Mouse (Mus musculus): ENCODE measurements around the gene Lpar6. TPM values are rescaled to one million over a fixed set of nuclear protein-coding genes. Genes with fewer than 3 reads are reported as not detected.
A peak's percentile ranks its signal among the peaks of the same experiment; 100 is the strongest.

Gene Lpar6
- 1 to 10 TPM; 1.7 to 1.9 TPM for total RNA-seq (2021)
- long read RNA-seq, experiment 1, full-length matches to known transcripts, result 6 of 6 reads
- long read RNA-seq, experiment 1, partial matches to known transcripts, result 0 of 6 reads
- long read RNA-seq, experiment 1, other reads (novel, unspliced or antisense), result 0 of 6 reads
- long read RNA-seq, experiment 2, full-length matches to known transcripts, result 7 of 7 reads
- long read RNA-seq, experiment 2, partial matches to known transcripts, result 0 of 7 reads
- long read RNA-seq, experiment 2, other reads (novel, unspliced or antisense), result 0 of 7 reads

- TF ChIP-seq CTCF (conservative IDR thresholded peaks at IDR 0.05), result peak; percentile 18; the same call in 1 of the 2 replicates
- Histone ChIP-seq H3K4me3 (peak within 1 kb of the TSS; percentile 64), H3K27ac (peak within 1 kb of the TSS; percentile 88)
- DNase-seq (ENCODE audit: low spot score in 2 of 2), result no peak
Measured at GRCm38 (mm10) chr14:73237848-73238321, at the start of gene Lpar6. Gene Lpar6 (plus strand): TSS chr14:73237895.

- no peak for TF ChIP-seq CTCF (conservative IDR thresholded peaks at IDR 0.05)
- H3K4me3 ChIP-seq, result no peak overlapping the region
- peak in 1 of 2 experiments; percentile 51 for DNase-seq (ENCODE audit: low spot score in 2 of 2)
- peak overlapping the region; percentile 56 for H3K27ac ChIP-seq
Measured at GRCm38 (mm10) chr14:73199058-73199457, 38.6 kb upstream of the Lpar6 start.

GRCm38 (mm10) chr14:73201447-73201846 is 36.2 kb upstream of the Lpar6 start:
- no peak overlapping the region for H3K4me3 ChIP-seq
- no peak for TF ChIP-seq CTCF (conservative IDR thresholded peaks at IDR 0.05)
- no peak for DNase-seq (ENCODE audit: low spot score in 2 of 2)
- H3K27ac ChIP-seq, result peak overlapping the region; percentile 56

GRCm38 (mm10) chr14:73204016-73204415 is 33.7 kb upstream of the Lpar6 start:
- DNase-seq (ENCODE audit: low spot score in 2 of 2), result no peak
- Histone ChIP-seq H3K27ac (no peak overlapping the region), H3K4me3 (no peak overlapping the region)

GRCm38 (mm10) chr14:73209262-73209661 is 28.4 kb upstream of the Lpar6 start:
- no peak for TF ChIP-seq CTCF (conservative IDR thresholded peaks at IDR 0.05)
- Histone ChIP-seq H3K27ac (no peak overlapping the region), H3K4me3 (no peak overlapping the region)
- DNase-seq (ENCODE audit: low spot score in 2 of 2), result no peak

More at GRCm38 (mm10) chr14:73204016-73204415, 33.7 kb upstream of the Lpar6 start:
- no peak for TF ChIP-seq CTCF (conservative IDR thresholded peaks at IDR 0.05)

GRCm38 (mm10) chr14:73210196-73210595 is 27.5 kb upstream of the Lpar6 start:
- Histone ChIP-seq H3K27ac (no peak overlapping the region), H3K4me3 (no peak overlapping the region)
- no peak for DNase-seq (ENCODE audit: low spot score in 2 of 2)
- TF ChIP-seq CTCF (conservative IDR thresholded peaks at IDR 0.05), result no peak

- Histone ChIP-seq H3K4me3 (no peak overlapping the region), H3K27ac (no peak overlapping the region)
- TF ChIP-seq CTCF (conservative IDR thresholded peaks at IDR 0.05), result no peak
- DNase-seq (ENCODE audit: low spot score in 2 of 2), result no peak
Measured at GRCm38 (mm10) chr14:73211477-73211876, 26.2 kb upstream of the Lpar6 start.

GRCm38 (mm10) chr14:73217062-73217461 is 20.6 kb upstream of the Lpar6 start:
- H3K27ac ChIP-seq, result peak overlapping the region; percentile 68
- no peak for DNase-seq (ENCODE audit: low spot score in 2 of 2)
- no peak for TF ChIP-seq CTCF (conservative IDR thresholded peaks at IDR 0.05)
- H3K4me3 ChIP-seq, result no peak overlapping the region

- no peak overlapping the region for H3K4me3 ChIP-seq
- TF ChIP-seq CTCF (conservative IDR thresholded peaks at IDR 0.05), result no peak
- DNase-seq (ENCODE audit: low spot score in 2 of 2), result no peak
- peak overlapping the region; percentile 46; the same call in 1 of the 2 replicates for H3K27ac ChIP-seq
Measured at GRCm38 (mm10) chr14:73222316-73222970, 15.3 kb upstream of the Lpar6 start.

GRCm38 (mm10) chr14:73226346-73226745 is 11.3 kb upstream of the Lpar6 start:
- no peak for DNase-seq (ENCODE audit: low spot score in 2 of 2)
- H3K4me3 ChIP-seq, result no peak overlapping the region
- H3K27ac ChIP-seq, result peak overlapping the region; percentile 72
- TF ChIP-seq CTCF (conservative IDR thresholded peaks at IDR 0.05), result no peak

GRCm38 (mm10) chr14:73226849-73227248 is 10.8 kb upstream of the Lpar6 start:
- peak overlapping the region; percentile 72 for H3K27ac ChIP-seq
- TF ChIP-seq CTCF (conservative IDR thresholded peaks at IDR 0.05), result no peak
- DNase-seq (ENCODE audit: low spot score in 2 of 2), result no peak
- H3K4me3 ChIP-seq, result no peak overlapping the region

GRCm38 (mm10) chr14:73231286-73231982 is 6.3 kb upstream of the Lpar6 start:
- TF ChIP-seq CTCF (conservative IDR thresholded peaks at IDR 0.05), result no peak
- H3K27ac ChIP-seq, result peak overlapping the region; percentile 46
- no peak for DNase-seq (ENCODE audit: low spot score in 2 of 2)
- H3K4me3 ChIP-seq, result no peak overlapping the region

GRCm38 (mm10) chr14:73234468-73235031 is 3.1 kb upstream of the Lpar6 start:
- DNase-seq (ENCODE audit: low spot score in 2 of 2), result no peak
- H3K4me3 ChIP-seq, result no peak overlapping the region
- no peak for TF ChIP-seq CTCF (conservative IDR thresholded peaks at IDR 0.05)
- peak overlapping the region; percentile 58 for H3K27ac ChIP-seq
